Mouse (Mus musculus): Measurements from ENCODE around the gene Ugt1a9.

DNA sequence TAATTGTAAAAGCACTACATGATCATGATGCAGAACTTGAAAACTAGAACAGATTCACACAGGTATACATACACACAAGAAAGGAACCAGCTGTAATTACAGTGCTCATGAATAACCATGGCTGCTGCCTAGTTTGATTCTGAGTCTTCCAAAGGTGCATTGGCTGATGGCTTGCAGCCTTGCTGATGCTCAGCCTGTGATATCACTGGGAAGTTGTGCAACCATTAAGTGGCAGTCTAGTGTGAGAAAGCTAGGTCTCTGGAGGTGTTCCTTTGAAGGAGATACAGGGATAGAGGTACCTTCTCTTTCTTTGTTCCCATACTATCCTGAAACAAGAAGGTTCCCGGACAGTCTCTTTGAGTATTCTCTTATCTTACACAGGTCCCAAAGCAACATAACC, 148.5 kb downstream of the Ugt1a9 start:
- no peak for TF ChIP-seq POLR2A (IDR thresholded peaks at IDR 0.05; ENCODE audit: extremely low read depth, insufficient read depth, low read length)
- TF ChIP-seq CTCF (IDR thresholded peaks at IDR 0.05; ENCODE audit: extremely low read depth, insufficient read depth, low read length) = no peak

Data from cortical plate, adult 2 months (tissue).